Mouse (Mus musculus) lung, embryonic 14.5 days (tissue): Measurements from ENCODE around the gene Nnat. TPM values are rescaled to one million over a fixed set of nuclear protein-coding genes. Genes with fewer than 3 reads are reported as not detected.

ENCODE experiments used
- ATAC-seq: fragments of 200-750 bp; cut with Nextera tagmentation; 2 replicates; pipeline ENCODE4 v1.8.0; 2017; ENCODE audit warnings: mild to moderate bottlenecking, moderate TSS enrichment, moderate library complexity; ENCODE audit not compliant: insufficient read depth
- DNase-seq: peaks from one replicate; pipeline ENCODE4 v3.0.0-alpha.2; 2015
- H3K27ac ChIP-seq: fragments of 300-500 bp; sonication (generic); 2 replicates; pipeline ENCODE4 v1.5.1; 2014; ENCODE audit warnings: low read depth, mild to moderate bottlenecking, moderate library complexity
- H3K27me3 ChIP-seq: fragments of 300-500 bp; sonication (generic); 2 replicates; pipeline ENCODE4 v1.6.1; 2014; ENCODE audit warnings: low read length, control low read depth; ENCODE audit not compliant: insufficient read depth
- H3K36me3 ChIP-seq: fragments of 300-500 bp; sonication (generic); 2 replicates; pipeline ENCODE4 v1.6.1; 2014; ENCODE audit warnings: control low read depth; ENCODE audit not compliant: insufficient read depth
- H3K4me1 ChIP-seq: fragments of 300-500 bp; sonication (generic); 2 replicates; pipeline ENCODE4 v1.6.1; 2014; ENCODE audit warnings: antibody characterized with exemption, control low read depth; ENCODE audit not compliant: insufficient read depth
- H3K4me2 ChIP-seq: fragments of 300-500 bp; sonication (generic); 2 replicates; pipeline ENCODE4 v1.6.1; 2014; ENCODE audit warnings: mild to moderate bottlenecking
- H3K4me3 ChIP-seq: fragments of 300-500 bp; sonication (generic); 2 replicates; pipeline ENCODE4 v1.5.1; 2014; ENCODE audit warnings: low read depth, low read length
- H3K9ac ChIP-seq: fragments of 300-500 bp; sonication (generic); 2 replicates; pipeline ENCODE4 v1.6.1; 2014
- H3K9me3 ChIP-seq: fragments of 300-500 bp; sonication (generic); 2 replicates; pipeline ENCODE4 v1.6.1; 2016; ENCODE audit warnings: low read depth, low read length, control low read depth
- CTCF ChIP-seq: IDR thresholded peaks from 2 replicates; pipeline ENCODE4 v1.5.1; 2016; ENCODE audit warnings: antibody characterized with exemption, low read depth
- WGBS: fragments of 180-500 bp; shearing (Covaris S2); extraction: QIAGEN DNeasy Blood & Tissue Kit; methylation state at CpG from one replicate; pipeline ENCODE4 v1.1.7; 2014; 5-methylcytosine and 5-hydroxymethylcytosine counted together
- microRNA-seq: library from miRNA; unstranded; fragments of <30 nt; microRNA quantifications from one replicate; pipeline ENCODE4, GENCODE M21; 2016; ENCODE audit warnings: borderline number of aligned reads
- polyA plus RNA-seq: library from polyadenylated mRNA; unstranded; fragments of >200 nt; fragmentation: Nextera tagmentation; extraction: Ambion mirVana; gene quantifications from 2 replicates; pipeline ENCODE4 v1.2.1, GENCODE M21; 2014

Gene Nnat
- polyA plus RNA-seq, 1 experiment from 2014 or later = 435 TPM

GRCm38 (mm10) chr2:157596876-157597566 is 37.1 kb downstream of the Nnat start:
- Histone ChIP-seq H3K9me3 (no peaks in the 10 kb centered on the region), H3K27ac (no peak overlapping the region), H3K4me1 (peaks cover 9% of the 10 kb centered on the region; the same call in 1 of the 2 replicates), H3K4me3 (peak overlapping the region; percentile 9; the same call in 1 of the 2 replicates), H3K4me2 (peak overlapping the region; percentile 31; the same call in 1 of the 2 replicates), H3K9ac (no peak overlapping the region), H3K27me3 (no peaks in the 10 kb centered on the region), H3K36me3 (no peaks in the 10 kb centered on the region)
- WGBS = 59% methylated on average over 22 of the region's 22 CpGs
- no peak for TF ChIP-seq CTCF
- ATAC-seq (no peak), DNase-seq (peak; percentile 13)

- H3K27me3 ChIP-seq = 0 out of 2 replicates have a peak, but pooled peaks cover 4% of the 10 kb centered on the region
- no peak overlapping the region for H3K4me3 ChIP-seq
- H3K27ac ChIP-seq = peak overlapping the region; percentile 58
- WGBS = 24% methylated on average over 6 of the region's 6 CpGs
- H3K4me2 ChIP-seq = no peak overlapping the region
- no peaks in the 10 kb centered on the region for H3K36me3 ChIP-seq
- TF ChIP-seq CTCF = no peak
- H3K9me3 ChIP-seq = no peaks in the 10 kb centered on the region
- peaks cover 12% of the 10 kb centered on the region; the same call in 1 of the 2 replicates for H3K4me1 ChIP-seq
- H3K9ac ChIP-seq = no peak overlapping the region
- DNase-seq = peak; percentile 83
- ATAC-seq = peak; percentile 90
Observed at GRCm38 (mm10) chr2:157601435-157601839, 41.6 kb downstream of the Nnat start.

GRCm38 (mm10) chr2:157605025-157605675 is 45.3 kb downstream of the Nnat start:
- WGBS = 6% methylated on average over 18 of the region's 18 CpGs
- Histone ChIP-seq H3K4me2 (no peak overlapping the region), H3K4me3 (no peak overlapping the region), H3K36me3 (no peaks in the 10 kb centered on the region), H3K27ac (no peak overlapping the region), H3K9ac (no peak overlapping the region), H3K27me3 (0 out of 2 replicates have a peak, but pooled peaks cover 4% of the 10 kb centered on the region), H3K4me1 (peaks cover 19% of the 10 kb centered on the region; the same call in 1 of the 2 replicates), H3K9me3 (no peaks in the 10 kb centered on the region)
- peak; percentile 90 for DNase-seq
- TF ChIP-seq CTCF = peak; percentile 99
- no peak for ATAC-seq

DNA sequence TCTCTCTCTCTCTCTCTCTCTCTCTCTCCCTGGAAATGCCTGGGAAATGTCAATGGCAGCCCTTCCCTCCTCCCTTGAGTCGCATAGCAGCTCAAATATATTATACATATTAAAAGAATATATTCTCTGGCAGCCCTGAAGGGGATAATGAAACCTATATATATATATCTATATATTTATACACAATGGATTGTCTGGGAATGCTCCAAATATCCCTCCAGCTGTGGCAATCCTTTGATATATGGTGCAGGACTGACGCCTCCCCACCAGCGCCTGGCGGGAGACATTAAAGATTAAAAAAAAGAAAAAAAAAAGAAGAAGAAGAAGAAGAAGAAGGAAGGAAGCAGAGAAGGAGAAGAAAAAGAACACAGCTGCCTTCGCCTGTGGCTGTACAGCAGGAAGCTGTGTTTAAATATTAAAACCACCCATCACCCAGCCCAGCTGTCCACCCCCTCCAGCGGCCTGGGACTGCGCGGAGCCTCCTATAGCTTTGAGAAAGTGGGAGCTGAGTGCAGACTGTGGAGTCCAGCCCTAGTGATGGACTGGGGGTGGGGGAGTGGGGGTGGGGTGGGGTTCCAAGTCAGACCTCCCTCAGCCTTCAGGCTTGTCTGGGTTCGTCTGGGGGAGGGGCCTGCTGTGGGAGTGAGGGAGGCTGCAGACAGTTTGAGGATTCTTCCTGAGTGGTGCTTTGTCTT is 47.8 kb downstream of the Nnat start:
- Histone ChIP-seq H3K4me1 (0 out of 2 replicates have a peak, but pooled peaks cover 7% of the 10 kb centered on the region), H3K9me3 (no peaks in the 10 kb centered on the region), H3K4me2 (peak overlapping the region; percentile 37), H3K4me3 (no peak overlapping the region), H3K9ac (no peak overlapping the region), H3K27ac (peak overlapping the region; percentile 78; the same call in 1 of the 2 replicates), H3K27me3 (0 out of 2 replicates have a peak, but pooled peaks cover 4% of the 10 kb centered on the region), H3K36me3 (no peaks in the 10 kb centered on the region)
- 24% methylated on average over 9 of the region's 9 CpGs for WGBS
- peak; percentile 91 for ATAC-seq
- TF ChIP-seq CTCF = no peak
- DNase-seq = peak; percentile 77

DNA sequence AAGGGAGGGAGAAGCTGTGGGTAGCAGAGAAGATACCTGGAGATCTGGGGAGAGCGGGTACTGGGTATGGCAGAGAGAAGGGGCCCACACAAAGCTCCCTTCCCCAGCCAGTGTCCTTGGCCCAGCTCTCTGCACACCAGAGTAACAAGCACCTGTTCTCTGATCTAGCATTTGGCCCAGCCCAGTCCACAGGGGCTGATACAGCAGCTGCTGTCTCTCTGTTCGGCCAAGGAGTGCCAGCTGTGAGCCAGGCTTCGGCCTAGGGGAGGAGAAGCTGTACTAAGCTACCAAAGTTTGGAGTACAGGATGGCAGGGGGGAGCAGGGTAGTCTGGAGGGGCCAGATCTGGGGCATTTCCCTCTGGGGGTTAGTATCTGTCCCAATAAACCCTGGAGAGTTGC is 51.9 kb downstream of the Nnat start:
- H3K27ac ChIP-seq = no peak overlapping the region
- H3K36me3 ChIP-seq = no peaks in the 10 kb centered on the region
- 74% methylated on average over 3 of the region's 3 CpGs for whole genome bisulfite sequencing
- no peak overlapping the region for H3K9ac ChIP-seq
- H3K4me2 ChIP-seq = no peak overlapping the region
- 0 out of 2 replicates have a peak, but pooled peaks cover 7% of the 10 kb centered on the region for H3K4me1 ChIP-seq
- H3K4me3 ChIP-seq = no peak overlapping the region
- no peaks in the 10 kb centered on the region for H3K27me3 ChIP-seq
- H3K9me3 ChIP-seq = no peaks in the 10 kb centered on the region
- no peak for TF ChIP-seq CTCF
- no peak for DNase-seq
- ATAC-seq = no peak

Small RNA genes within 50 kb of the gene (microRNA-seq; reads per million reads assigned to microRNA genes)
- 2.6 reads per million, percentile 6 among the genes with 10 or more reads in this experiment for gene Gm23134

Other genes with a start within 250 kb of the Nnat start
- not detected in 2 replicates for gene Ghrh, start 212.6 kb upstream of the Nnat start, polyA plus RNA-seq
- 38.7 and 42.6 TPM in 2 replicates for gene Manbal, start 192.5 kb upstream of the Nnat start, polyA plus RNA-seq
- gene Src, start 141.6 kb upstream of the Nnat start, polyA plus RNA-seq = 16.4 and 18.9 TPM in 2 replicates
- 49.3 and 49.8 TPM in 2 replicates for gene Blcap, start 11.2 kb downstream of the Nnat start, polyA plus RNA-seq
- gene Ctnnbl1, start 177.3 kb downstream of the Nnat start, polyA plus RNA-seq = 57.7 and 60.9 TPM in 2 replicates